Comparison of ENCODE assay signal across 8 mouse cellular contexts in the genomic region with DNA sequence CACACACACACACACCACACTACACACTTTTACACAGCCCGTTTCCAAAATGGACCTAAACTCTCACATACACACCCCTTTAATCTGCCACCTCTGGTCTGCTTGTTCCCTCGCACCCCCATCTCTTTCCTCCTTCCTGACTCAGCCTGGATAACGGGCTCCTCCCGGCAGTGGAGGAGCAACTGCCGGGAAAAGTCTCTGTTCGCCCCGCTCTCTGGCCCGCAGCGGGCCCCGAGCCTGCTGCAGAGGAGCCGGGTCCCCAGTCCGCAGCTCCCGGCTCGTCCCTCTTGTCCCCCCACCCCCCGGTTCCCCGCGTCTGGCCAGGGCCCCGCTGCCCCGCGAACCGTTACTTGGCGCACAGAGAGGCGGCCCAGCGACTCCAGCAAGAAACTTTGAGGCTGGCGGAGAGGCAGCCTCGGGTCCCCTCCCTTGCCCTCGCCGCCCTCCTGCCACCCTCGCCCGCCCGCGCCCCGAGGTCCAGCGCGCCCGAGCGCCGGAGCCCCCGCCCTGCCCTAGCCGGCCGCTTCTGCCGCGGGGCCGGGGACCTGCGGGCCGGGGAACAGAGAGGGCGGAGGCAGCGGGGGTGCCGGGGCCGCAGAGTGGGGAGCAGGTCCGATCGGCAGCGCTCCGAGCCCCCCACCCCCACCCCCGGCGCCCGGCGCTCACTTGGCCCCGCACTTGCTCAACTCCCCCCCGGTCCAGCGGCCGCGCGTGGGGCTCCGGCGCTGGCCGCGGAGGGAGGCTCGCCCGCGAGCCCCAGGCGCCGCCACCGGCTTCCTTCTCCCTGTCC. TPM values are rescaled to one million over a fixed set of nuclear protein-coding genes. Genes with fewer than 3 reads are reported as not detected.
A peak's percentile ranks its signal among the peaks of the same experiment; 100 is the strongest.
DNase-seq lines count a peak whose midpoint lies in the region; ATAC-seq and TF ChIP-seq lines count a peak whose summit lies in the region.

No protein-coding gene starts in this region.

- intact Hi-C loops in gastrocnemius, postnatal 36 days (cut with DNase I), result loop anchor here (2.0 to 5.0 kb wide), 2 partner anchors 87 to 183 kb away; a partner anchor contains a TSS

- peak overlapping the region; percentile 87 for H3K27ac ChIP-seq in midbrain, postnatal 0 days (ENCODE audit: low read depth, low read length)

- peak; percentile 41; the same call in 1 of the 2 replicates for ATAC-seq in midbrain, postnatal 0 days (ENCODE audit: low FRiP score)
- no peak for ATAC-seq in monocyte, adult 5-6 weeks (replicated peaks; ENCODE audit: insufficient number of reproducible peaks, low FRiP score, low TSS enrichment, poor library complexity, severe bottlenecking)

- H3K4me3 ChIP-seq in lung, adult 2 months (replicated peaks; ENCODE audit: extremely low read depth, low read depth, low read length), result peak overlapping the region; percentile 80
- peak overlapping the region; percentile 68 for H3K4me3 ChIP-seq in midbrain, postnatal 0 days (ENCODE audit: low read depth, low read length)

- peak; percentile 43 for DNase-seq in lung, adult 2 months
- DNase-seq in lung, postnatal 25 days (ENCODE audit: low spot score), result no peak
- DNase-seq in adrenal gland, postnatal 36 days, result peak; percentile 32 to 61
- DNase-seq in gastrocnemius, postnatal 36 days, result peak; percentile 30 to 56
- peak; percentile 58 for DNase-seq in kidney, postnatal 10 days
- no peak for DNase-seq in midbrain, postnatal 0 days (ENCODE audit: low spot score)
- peak; percentile 45 for DNase-seq in thymus, postnatal 4 days

- no peaks in the 10 kb centered on the region for H3K36me3 ChIP-seq in midbrain, postnatal 0 days (ENCODE audit: insufficient read depth, low read length)

- TF ChIP-seq POLR2A in lung, adult 2 months (IDR thresholded peaks at IDR 0.05; ENCODE audit: borderline replicate concordance, extremely low read depth, low read depth, low read length), result peak; percentile 30; the same call in 1 of the 2 replicates

- H3K4me1 ChIP-seq in lung, adult 2 months (ENCODE audit: control insufficient read depth, insufficient read depth, low read length), result peaks cover 8% of the 10 kb centered on the region; the same call in 1 of the 2 replicates
- H3K4me1 ChIP-seq in midbrain, postnatal 0 days (ENCODE audit: insufficient read depth, low read length), result no peaks in the 10 kb centered on the region

- no peak for TF ChIP-seq CTCF in lung, adult 2 months (IDR thresholded peaks at IDR 0.05; ENCODE audit: insufficient read depth, low read length)
- TF ChIP-seq CTCF in midbrain, postnatal 0 days (IDR thresholded peaks at IDR 0.05), result no peak

- H3K4me2 ChIP-seq in midbrain, postnatal 0 days (ENCODE audit: low read depth, low read length, poor library complexity, severe bottlenecking), result peak overlapping the region; percentile 91

- H3K9me3 ChIP-seq in midbrain, postnatal 0 days (ENCODE audit: low read length), result no peaks in the 10 kb centered on the region

- WGBS in lung, adult 2 months, result 2% methylated on average over 62 of the region's 74 CpGs
- under 1% methylated on average over 64 of the region's 74 CpGs for WGBS in midbrain, postnatal 0 days

- peak overlapping the region; percentile 78 for H3K9ac ChIP-seq in midbrain, postnatal 0 days (replicated peaks; ENCODE audit: low read length, poor library complexity, severe bottlenecking)

- H3K27me3 ChIP-seq in midbrain, postnatal 0 days (ENCODE audit: insufficient read depth, low read length), result no peaks in the 10 kb centered on the region

RNA-seq across cellular contexts. Expression of a gene that starts 7.8 kb away (rescaled TPM):
- polyA plus RNA-seq in lung, adult 2 months (2012; rRNA removed), result 26.1 and 59.0 TPM in 2 replicates
- 100 to 1,000 TPM; 173 to 184 TPM for total RNA-seq in adrenal gland, postnatal 36 days (2021)
- total RNA-seq in gastrocnemius, postnatal 36 days (2021), result 10 to 100 TPM; 29.1 to 30.4 TPM
- total RNA-seq in midbrain, postnatal 0 days (2014; rRNA removed), result 39.6 and 48.1 TPM in 2 replicates
- polyA plus RNA-seq in midbrain, postnatal 0 days (2015; fragmentation: Nextera tagmentation; extraction: Ambion mirVana), result 13.4 and 15.3 TPM in 2 replicates
- total RNA-seq in monocyte, adult 5-6 weeks (2017), result 284 to 428 TPM (median 338 TPM) in 3 replicates

Comparison
In these comparisons a context has a peak if more than half of its experiments do, and no peak if none do; other contexts are left out.
1. DNase-seq: peak in lung, adult 2 months (single experiment), adrenal gland, postnatal 36 days (2 of 2), gastrocnemius, postnatal 36 days (2 of 2), kidney, postnatal 10 days (single experiment) and thymus, postnatal 4 days (single experiment); none in lung, postnatal 25 days (single experiment) and midbrain, postnatal 0 days (single experiment).